Mouse (Mus musculus) MEL (cell line): ENCODE data around the gene Nup93. TPM values are rescaled to one million over a fixed set of nuclear protein-coding genes. Genes with fewer than 3 reads are reported as not detected.

ENCODE experiments used
- DNase-seq: peaks from one replicate; pipeline ENCODE4 v3.0.0; 2011; ENCODE audit warnings: low read depth, low spot score
- H3K27ac ChIP-seq: 2 replicates; pipeline ENCODE4 v1.5.1; 2012; ENCODE audit warnings: low read depth, mild to moderate bottlenecking, control low read depth, low read length, moderate library complexity; ENCODE audit not compliant: control insufficient read depth
- H3K27me3 ChIP-seq, 2 experiments: fragments of 150-350 bp in 1 of 2; sonication (generic) in 1 of 2; 2 replicates each; pipeline ENCODE4 v1.6.1; 2012; ENCODE audit warnings: low read length in 2 of 2, mild to moderate bottlenecking in 2 of 2, improper control_type of control experiment in 1 of 2, moderate library complexity in 1 of 2; ENCODE audit not compliant: insufficient read depth in 2 of 2, control insufficient read depth in 1 of 2
- H3K36me3 ChIP-seq, 2 experiments: 2 replicates each; pipeline ENCODE4 v1.6.1; 2012 to 2014; ENCODE audit warnings: low read length in 2 of 2, improper control_type of control experiment in 1 of 2, inconsistent platforms in 1 of 2, mild to moderate bottlenecking in 1 of 2; ENCODE audit not compliant: insufficient read depth in 2 of 2, control insufficient read depth in 1 of 2
- H3K4me1 ChIP-seq, 2 experiments: fragments of 150-350 bp in 1 of 2; sonication (generic) in 1 of 2; 2 replicates each; pipeline ENCODE4 v1.6.1; 2012; ENCODE audit warnings: low read length in 2 of 2, improper control_type of control experiment in 1 of 2, mild to moderate bottlenecking in 1 of 2; ENCODE audit not compliant: insufficient read depth in 2 of 2, control insufficient read depth in 1 of 2
- H3K4me3 ChIP-seq, 2 experiments: fragments of 150-350 bp in 1 of 2; sonication (generic) in 1 of 2; 2 replicates each; pipeline ENCODE4 v1.5.1; 2012; ENCODE audit warnings: low read depth in 2 of 2, low read length in 2 of 2, mild to moderate bottlenecking in 2 of 2, moderate library complexity in 2 of 2, control low read depth in 1 of 2, improper control_type of control experiment in 1 of 2; ENCODE audit not compliant: control insufficient read depth in 1 of 2, insufficient read depth in 1 of 2
- H3K79me2 ChIP-seq: 2 replicates; pipeline ENCODE4 v1.6.1; 2012; ENCODE audit warnings: mild to moderate bottlenecking, low read length, moderate library complexity; ENCODE audit not compliant: control insufficient read depth, poor library complexity, insufficient read depth
- H3K9ac ChIP-seq: 2 replicates; pipeline ENCODE4 v1.6.1; 2012; ENCODE audit warnings: low read depth, mild to moderate bottlenecking, control low read depth, low read length, moderate library complexity; ENCODE audit not compliant: control insufficient read depth, poor library complexity, severe bottlenecking
- H3K9me3 ChIP-seq: fragments of 150-350 bp; sonication (generic); replicated peaks from 2 replicates; pipeline ENCODE4 v1.6.1; 2012; ENCODE audit warnings: mild to moderate bottlenecking, low read length, improper control_type of control experiment, moderate library complexity; ENCODE audit not compliant: insufficient read depth
- BHLHE40 ChIP-seq: IDR thresholded peaks from 2 replicates; pipeline ENCODE4 v1.6.1; 2012; ENCODE audit warnings: low read depth, mild to moderate bottlenecking, inconsistent platforms, low read length, improper control_type of control experiment, borderline replicate concordance
- CHD1 ChIP-seq: IDR thresholded peaks from 2 replicates; pipeline ENCODE4 v1.6.1; 2012; ENCODE audit warnings: low read depth, mild to moderate bottlenecking, inconsistent platforms, low read length, improper control_type of control experiment
- CHD2 ChIP-seq: IDR thresholded peaks from 2 replicates; pipeline ENCODE4 v1.6.1; 2011; ENCODE audit warnings: low read length, improper control_type of control experiment
- CTCF ChIP-seq, 3 experiments: IDR thresholded peaks in 2 of 3; conservative IDR thresholded peaks in 1 of 3; 2 replicates each; pipeline ENCODE4 v1.5.1; 2011 to 2012; ENCODE audit warnings: low read length in 3 of 3, low read depth in 2 of 3, mild to moderate bottlenecking in 2 of 3, improper control_type of control experiment in 1 of 3, inconsistent platforms in 1 of 3, mixed read lengths in 1 of 3, moderate library complexity in 1 of 3; ENCODE audit not compliant: control insufficient read depth in 1 of 3, insufficient read depth in 1 of 3, poor library complexity in 1 of 3, severe bottlenecking in 1 of 3
- E2F4 ChIP-seq: IDR thresholded peaks from 2 replicates; pipeline ENCODE4 v1.6.1; 2011; ENCODE audit warnings: low read depth, low read length, improper control_type of control experiment, borderline replicate concordance
- ELF1 ChIP-seq: IDR thresholded peaks from 2 replicates; pipeline ENCODE4 v1.6.1; 2014; ENCODE audit warnings: low read depth, mild to moderate bottlenecking, inconsistent platforms, low read length, improper control_type of control experiment, moderate library complexity
- EP300 ChIP-seq, 2 experiments: IDR thresholded peaks; 2 replicates each; pipeline ENCODE4 v1.6.1; 2011; ENCODE audit warnings: improper control_type of control experiment in 2 of 2, low read length in 2 of 2, low read depth in 1 of 2, mild to moderate bottlenecking in 1 of 2
- ETS1 ChIP-seq: IDR thresholded peaks from 2 replicates; pipeline ENCODE4 v1.6.1; 2012; ENCODE audit warnings: low read depth, mild to moderate bottlenecking, inconsistent platforms, low read length, improper control_type of control experiment, moderate library complexity
- MAFK ChIP-seq: IDR thresholded peaks from 2 replicates; pipeline ENCODE4 v1.6.1; 2011; ENCODE audit warnings: low read depth, mild to moderate bottlenecking, low read length, improper control_type of control experiment, borderline replicate concordance
- MAX ChIP-seq: IDR thresholded peaks from 2 replicates; pipeline ENCODE4 v1.6.1; 2011; ENCODE audit warnings: low read length, improper control_type of control experiment
- MAZ ChIP-seq: IDR thresholded peaks from 2 replicates; pipeline ENCODE4 v1.6.1; 2012; ENCODE audit warnings: low read depth, mild to moderate bottlenecking, inconsistent platforms, low read length, improper control_type of control experiment
- MYC ChIP-seq: IDR thresholded peaks from 2 replicates; pipeline ENCODE4 v1.6.1; 2011; ENCODE audit warnings: low read depth, mild to moderate bottlenecking, low read length, improper control_type of control experiment, moderate library complexity
- NELFE ChIP-seq: IDR thresholded peaks from 2 replicates; pipeline ENCODE4 v1.6.1; 2011; ENCODE audit warnings: low read depth, low read length, improper control_type of control experiment
- NRF1 ChIP-seq: IDR thresholded peaks from 2 replicates; pipeline ENCODE4 v1.6.1; 2014; ENCODE audit warnings: low read depth, mild to moderate bottlenecking, inconsistent platforms, low read length, improper control_type of control experiment, moderate library complexity; ENCODE audit not compliant: poor library complexity, insufficient read depth, severe bottlenecking
- POLR2AphosphoS5 ChIP-seq: IDR thresholded peaks from 2 replicates; pipeline ENCODE4 v1.6.1; 2012; ENCODE audit warnings: low read depth, borderline replicate concordance, mild to moderate bottlenecking, inconsistent platforms, low read length, moderate library complexity, mixed read lengths
- RAD21 ChIP-seq: IDR thresholded peaks from 2 replicates; pipeline ENCODE4 v1.6.1; 2011; ENCODE audit warnings: mild to moderate bottlenecking, low read depth, low read length, improper control_type of control experiment
- TAL1 ChIP-seq: IDR thresholded peaks from 2 replicates; pipeline ENCODE4 v1.6.1; 2012; ENCODE audit warnings: mild to moderate bottlenecking, inconsistent platforms, low read length, moderate library complexity, mixed read lengths
- ZC3H11A ChIP-seq: IDR thresholded peaks from 2 replicates; pipeline ENCODE4 v1.6.1; 2012; ENCODE audit warnings: low read depth, mild to moderate bottlenecking, inconsistent platforms, low read length, improper control_type of control experiment
- ZKSCAN1 ChIP-seq: IDR thresholded peaks from 2 replicates; pipeline ENCODE4 v1.6.1; 2012; ENCODE audit warnings: low read depth, mild to moderate bottlenecking, inconsistent platforms, low read length, improper control_type of control experiment, moderate library complexity
- ZNF384 ChIP-seq: IDR thresholded peaks from 2 replicates; pipeline ENCODE4 v1.6.1; 2012; ENCODE audit warnings: low read depth, mild to moderate bottlenecking, inconsistent platforms, low read length, improper control_type of control experiment
- polyA plus RNA-seq, 2 experiments: library from polyadenylated mRNA; stranded (reverse) in 1 of 2; unstranded in 1 of 2; fragments of >175 nt in 1 of 2; fragments of >200 nt in 1 of 2; gene quantifications; 2 replicates each; pipeline versions ENCODE4 v1.2.1 to v1.2.4; 2012; ENCODE audit warnings: low replicate concordance in 2 of 2, low read depth in 1 of 2; ENCODE audit not compliant: insufficient read length in 2 of 2, insufficient read depth in 1 of 2, missing spikeins in 1 of 2
- total RNA-seq: library from RNA; depleted of rRNA; stranded (reverse); fragments of 300-350 nt; gene quantifications from 2 replicates; pipeline ENCODE4 v1.2.3, GENCODE M21; 2012

The Nup93 gene
- total and polyA plus RNA-seq, 3 experiments, result 71.6 to 292 (median 110) TPM

- Histone ChIP-seq H3K36me3 (peaks cover 0 to 2% of the 10 kb centered on the region in 2 experiments; a peak in 1 of 4 replicates), H3K9ac (no peak overlapping the region), H3K4me1 (no peaks in the 10 kb centered on the region), H3K27me3 (no peaks in the 10 kb centered on the region), H3K79me2 (no peaks in the 10 kb centered on the region), H3K4me3 (no peak overlapping the region), H3K27ac (no peak overlapping the region), H3K9me3 (no peaks in the 10 kb centered on the region)
- TF ChIP-seq TAL1 (no peak), EP300 (IDR thresholded peaks at IDR 0.05; ENCODE audit: low read depth in 1 of 2, low read length in 2 of 2) (no peak), ZKSCAN1 (no peak), NRF1 (no peak), MAZ (no peak), MAFK (no peak), E2F4 (no peak), BHLHE40 (no peak)
- no peak for DNase-seq
Observed at GRCm38 (mm10) chr8:94300809-94301208, 86.4 kb downstream of the Nup93 start.

DNA sequence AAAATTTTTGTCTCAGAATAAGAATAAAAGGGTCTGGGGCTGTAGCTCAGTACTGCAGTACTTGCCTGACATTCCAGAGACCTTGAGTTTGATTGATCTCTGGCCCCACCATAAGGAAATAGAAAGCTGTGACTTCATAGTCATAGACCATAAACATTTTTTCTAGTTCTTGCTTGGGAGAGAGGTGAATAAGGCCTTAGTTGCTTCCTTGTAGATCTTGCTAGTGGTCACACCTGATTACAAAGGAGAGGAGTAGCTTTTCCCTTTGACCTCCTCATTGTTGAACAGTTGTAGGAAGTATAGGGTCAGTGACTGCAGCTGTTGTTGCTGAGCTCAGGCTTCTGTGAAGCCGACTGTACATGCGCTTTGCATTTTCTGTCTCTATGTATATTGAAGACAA is 90.0 kb downstream of the Nup93 start:
- TF ChIP-seq MYC, result no peak
- no peak for TF ChIP-seq ZNF384
- no peak for TF ChIP-seq POLR2AphosphoS5
- no peak for TF ChIP-seq NELFE
- TF ChIP-seq ZC3H11A, result no peak
- TF ChIP-seq ELF1, result no peak
- no peak for TF ChIP-seq CHD2
- no peak for TF ChIP-seq RAD21
- no peak for TF ChIP-seq ETS1
- TF ChIP-seq CHD1, result no peak
- no peak for TF ChIP-seq CTCF (IDR thresholded peaks at IDR 0.05 in 2 of 3, conservative IDR thresholded peaks at IDR 0.05 in 1 of 3; ENCODE audit: control insufficient read depth in 1 of 3, insufficient read depth in 1 of 3, low read depth in 2 of 3, low read length in 3 of 3, poor library complexity in 1 of 3, severe bottlenecking in 1 of 3)
- TF ChIP-seq ZKSCAN1, result no peak
- no peak for TF ChIP-seq NRF1
- TF ChIP-seq MAX, result no peak
- Histone ChIP-seq H3K9ac (no peak overlapping the region), H3K9me3 (no peaks in the 10 kb centered on the region), H3K4me3 (no peak overlapping the region), H3K4me1 (peaks cover 7 to 14% of the 10 kb centered on the region in 2 experiments), H3K27me3 (no peaks in the 10 kb centered on the region), H3K36me3 (peaks cover 2 to 21% of the 10 kb centered on the region in 2 experiments; a peak in 2 of 4 replicates), H3K79me2 (no peaks in the 10 kb centered on the region), H3K27ac (no peak overlapping the region)
- DNase-seq, result no peak
